Mouse (Mus musculus): ENCODE data around the gene Ctnna3. TPM values are rescaled to one million over a fixed set of nuclear protein-coding genes. Genes with fewer than 3 reads are reported as not detected.
A peak's percentile ranks its signal among the peaks of the same experiment; 100 is the strongest.

Ctnna3 gene
- total and polyA plus RNA-seq, 2 experiments, result 0.09 TPM; not detected in 1

DNA sequence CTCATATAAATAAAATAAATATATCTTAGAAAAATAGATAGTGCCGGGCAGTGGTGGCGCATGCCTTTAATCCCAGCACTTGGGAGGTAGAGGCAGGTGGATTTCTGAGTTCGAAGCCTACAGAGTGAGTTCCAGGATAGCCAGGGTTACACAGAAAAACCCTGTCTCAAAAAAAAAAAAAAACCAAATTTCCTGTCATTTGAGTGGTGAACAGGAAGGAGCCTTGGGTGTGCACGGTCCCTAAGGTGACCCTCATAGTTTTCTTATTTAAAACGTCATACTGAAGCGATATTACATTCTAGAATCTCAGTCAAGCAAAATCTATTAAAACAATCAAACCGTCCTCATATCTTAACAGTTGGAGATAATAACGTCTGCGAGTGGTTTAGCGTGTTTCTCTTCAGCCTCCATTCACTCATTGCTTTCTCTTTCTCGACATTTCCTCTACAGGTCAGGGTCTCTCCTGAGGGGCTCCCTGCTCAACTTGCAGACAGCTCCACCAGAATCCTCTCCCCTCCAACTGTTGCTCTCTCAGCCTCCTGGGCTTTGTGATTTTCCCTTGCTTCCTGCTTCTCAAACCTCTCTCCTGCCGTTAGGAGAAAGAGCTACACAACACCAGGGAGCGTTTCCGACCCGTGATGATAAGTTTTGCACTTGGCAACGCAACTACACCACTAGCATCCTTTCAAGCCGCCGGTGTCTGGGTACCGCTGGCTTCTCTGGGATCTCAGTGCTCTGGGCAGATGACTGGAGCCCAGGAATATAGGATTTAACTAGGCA, 1.5 kb upstream of the Ctnna3 start:
- Histone ChIP-seq H3K27ac (replicated peaks; ENCODE audit: insufficient read depth, low read depth, low read length) (no peak overlapping the region), H3K36me3 (ENCODE audit: control insufficient read depth, insufficient read depth, low read length) (no peaks in the 10 kb centered on the region), H3K4me3 (ENCODE audit: insufficient read depth, low read depth, low read length) (peak overlapping the region; percentile 22; the same call in 1 of the 2 replicates), H3K27me3 (ENCODE audit: control insufficient read depth, insufficient read depth, low read length) (no peaks in the 10 kb centered on the region), H3K4me1 (ENCODE audit: control insufficient read depth, insufficient read depth, low read length) (peaks cover 3% of the 10 kb centered on the region), H3K9ac (ENCODE audit: low read depth, low read length) (no peak overlapping the region; the same call in 1 of the 2 replicates), H3K79me2 (ENCODE audit: control insufficient read depth, insufficient read depth, low read length) (no peaks in the 10 kb centered on the region)
- 30% methylated on average over 19 of the region's 19 CpGs for WGBS
- no peak for DNase-seq (ENCODE audit: extremely low read depth, low read depth, low spot score)
- no peak for TF ChIP-seq CTCF (IDR thresholded peaks at IDR 0.05; ENCODE audit: low read depth, low read length)
- TF ChIP-seq POLR2A (IDR thresholded peaks at IDR 0.05; ENCODE audit: extremely low read depth, insufficient read depth, low read length), result no peak

DNA sequence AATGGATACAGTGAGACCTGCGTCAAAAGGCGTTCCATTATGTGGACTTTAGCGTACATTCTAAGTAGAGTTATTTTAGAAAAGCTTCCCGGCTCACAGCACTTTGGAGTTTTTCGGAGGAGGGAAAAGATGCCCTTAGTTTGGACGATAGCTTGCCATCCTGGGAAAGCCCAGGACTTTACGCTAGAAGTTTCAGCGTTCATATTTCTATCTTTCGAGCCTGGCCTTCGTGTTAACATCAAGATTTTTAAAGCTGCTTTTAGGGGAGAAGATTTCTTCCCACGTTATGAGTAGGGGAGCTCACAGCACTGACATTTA, 916 bp upstream of the Ctnna3 start:
- Histone ChIP-seq H3K79me2 (ENCODE audit: control insufficient read depth, insufficient read depth, low read length) (no peaks in the 10 kb centered on the region), H3K27me3 (ENCODE audit: control insufficient read depth, insufficient read depth, low read length) (no peaks in the 10 kb centered on the region), H3K27ac (replicated peaks; ENCODE audit: insufficient read depth, low read depth, low read length) (no peak overlapping the region), H3K36me3 (ENCODE audit: control insufficient read depth, insufficient read depth, low read length) (no peaks in the 10 kb centered on the region), H3K4me3 (ENCODE audit: insufficient read depth, low read depth, low read length) (peak overlapping the region; percentile 22), H3K4me1 (ENCODE audit: control insufficient read depth, insufficient read depth, low read length) (peaks cover 3% of the 10 kb centered on the region), H3K9ac (ENCODE audit: low read depth, low read length) (no peak overlapping the region; the same call in 1 of the 2 replicates)
- no peak for DNase-seq (ENCODE audit: extremely low read depth, low read depth, low spot score)
- 2% methylated on average over 11 of the region's 11 CpGs for WGBS
- TF ChIP-seq POLR2A (IDR thresholded peaks at IDR 0.05; ENCODE audit: extremely low read depth, insufficient read depth, low read length) (no peak), CTCF (IDR thresholded peaks at IDR 0.05; ENCODE audit: low read depth, low read length) (no peak)

DNA sequence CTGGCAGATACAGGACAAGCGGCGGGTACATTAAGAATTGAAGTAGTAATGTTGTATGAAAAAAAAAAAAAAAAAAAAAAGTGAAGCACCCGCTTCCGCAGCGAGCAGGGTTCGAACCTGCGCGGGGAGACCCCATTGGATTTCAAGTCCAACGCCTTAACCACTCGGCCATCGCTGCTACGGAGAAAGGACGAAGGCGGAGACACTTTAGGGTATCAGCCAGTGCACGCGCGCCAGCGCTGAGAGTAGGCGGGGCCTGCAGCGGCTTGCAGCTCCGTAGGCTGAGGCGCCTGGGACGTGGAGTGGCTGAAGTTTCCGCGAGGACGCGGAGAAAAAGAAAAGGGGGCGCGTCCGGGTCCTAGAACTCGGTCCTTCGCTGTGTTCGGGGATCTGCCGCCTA, 518 bp upstream of the Ctnna3 start:
- TF ChIP-seq CTCF (IDR thresholded peaks at IDR 0.05; ENCODE audit: low read depth, low read length) (no peak), POLR2A (IDR thresholded peaks at IDR 0.05; ENCODE audit: extremely low read depth, insufficient read depth, low read length) (no peak)
- no peaks in the 10 kb centered on the region for H3K36me3 ChIP-seq (ENCODE audit: control insufficient read depth, insufficient read depth, low read length)
- peak; percentile 83 for DNase-seq (ENCODE audit: extremely low read depth, low read depth, low spot score)
- 0 out of 2 replicates have a peak overlapping the region, but pooled peaks have one; percentile 2 for H3K27ac ChIP-seq (replicated peaks; ENCODE audit: insufficient read depth, low read depth, low read length)
- H3K4me3 ChIP-seq (ENCODE audit: insufficient read depth, low read depth, low read length), result peak overlapping the region; percentile 74
- peaks cover 3% of the 10 kb centered on the region for H3K4me1 ChIP-seq (ENCODE audit: control insufficient read depth, insufficient read depth, low read length)
- H3K27me3 ChIP-seq (ENCODE audit: control insufficient read depth, insufficient read depth, low read length), result no peaks in the 10 kb centered on the region
- H3K79me2 ChIP-seq (ENCODE audit: control insufficient read depth, insufficient read depth, low read length), result no peaks in the 10 kb centered on the region
- WGBS, result under 1% methylated on average over 34 of the region's 34 CpGs
- peak overlapping the region; percentile 70 for H3K9ac ChIP-seq (ENCODE audit: low read depth, low read length)

DNA sequence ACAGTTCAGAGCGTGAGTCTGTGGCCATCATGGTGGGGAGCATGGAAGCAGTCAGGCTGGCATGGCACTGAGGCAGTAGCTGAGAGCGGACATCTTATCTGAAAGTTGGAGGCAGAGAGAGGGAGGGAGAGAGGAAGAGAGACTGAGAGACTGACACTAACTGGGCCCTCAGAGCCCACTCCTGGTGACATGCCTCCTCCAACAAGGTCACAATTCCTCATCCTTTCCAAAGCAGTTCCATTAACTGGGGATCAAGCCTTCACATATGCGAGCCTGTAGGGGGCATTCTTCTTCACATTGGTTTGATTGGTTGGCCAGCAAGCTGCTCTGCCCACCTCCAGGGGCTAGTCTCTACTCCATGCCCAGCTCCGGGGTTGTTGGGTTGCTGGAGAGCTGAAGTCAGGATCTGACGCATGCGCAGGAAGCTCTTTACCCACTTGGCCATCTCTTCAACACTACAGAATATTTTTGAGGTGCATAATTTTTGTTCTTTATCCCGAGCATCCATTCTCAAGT, 1.4 kb downstream of the Ctnna3 start:
- H3K4me1 ChIP-seq (ENCODE audit: control insufficient read depth, insufficient read depth, low read length), result peaks cover 3% of the 10 kb centered on the region
- DNase-seq (ENCODE audit: extremely low read depth, low read depth, low spot score), result no peak
- no peak overlapping the region for H3K9ac ChIP-seq (ENCODE audit: low read depth, low read length)
- H3K27ac ChIP-seq (replicated peaks; ENCODE audit: insufficient read depth, low read depth, low read length), result no peak overlapping the region
- 95% methylated on average over 7 of the region's 7 CpGs for WGBS
- TF ChIP-seq POLR2A (IDR thresholded peaks at IDR 0.05; ENCODE audit: extremely low read depth, insufficient read depth, low read length), result no peak
- no peak for TF ChIP-seq CTCF (IDR thresholded peaks at IDR 0.05; ENCODE audit: low read depth, low read length)
- H3K27me3 ChIP-seq (ENCODE audit: control insufficient read depth, insufficient read depth, low read length), result no peaks in the 10 kb centered on the region
- no peak overlapping the region for H3K4me3 ChIP-seq (ENCODE audit: insufficient read depth, low read depth, low read length)
- H3K79me2 ChIP-seq (ENCODE audit: control insufficient read depth, insufficient read depth, low read length), result no peaks in the 10 kb centered on the region
- H3K36me3 ChIP-seq (ENCODE audit: control insufficient read depth, insufficient read depth, low read length), result no peaks in the 10 kb centered on the region

DNA sequence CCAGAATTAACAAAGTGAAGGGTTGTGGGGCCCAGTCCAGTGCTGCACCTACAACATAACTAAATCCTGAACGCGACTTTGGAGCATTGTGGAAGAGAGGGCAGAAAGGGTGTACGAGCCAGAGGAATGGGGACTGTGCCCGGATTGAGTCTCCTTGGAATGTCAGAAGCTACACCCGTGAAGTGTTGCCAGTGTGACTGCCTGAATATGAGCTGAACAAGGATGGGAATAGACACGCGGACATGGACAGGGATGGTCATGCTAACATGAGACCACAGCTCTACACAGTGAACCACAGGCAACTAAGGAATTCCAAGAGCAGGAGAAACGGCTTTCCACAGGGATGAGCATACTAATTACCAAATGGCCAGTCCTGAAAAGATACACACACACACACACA, 2.2 kb downstream of the Ctnna3 start:
- DNase-seq (ENCODE audit: extremely low read depth, low read depth, low spot score), result no peak
- Histone ChIP-seq H3K9ac (ENCODE audit: low read depth, low read length) (no peak overlapping the region), H3K36me3 (ENCODE audit: control insufficient read depth, insufficient read depth, low read length) (no peaks in the 10 kb centered on the region), H3K4me3 (ENCODE audit: insufficient read depth, low read depth, low read length) (no peak overlapping the region), H3K4me1 (ENCODE audit: control insufficient read depth, insufficient read depth, low read length) (peaks cover 3% of the 10 kb centered on the region), H3K27me3 (ENCODE audit: control insufficient read depth, insufficient read depth, low read length) (no peaks in the 10 kb centered on the region), H3K79me2 (ENCODE audit: control insufficient read depth, insufficient read depth, low read length) (no peaks in the 10 kb centered on the region), H3K27ac (replicated peaks; ENCODE audit: insufficient read depth, low read depth, low read length) (no peak overlapping the region)
- TF ChIP-seq POLR2A (IDR thresholded peaks at IDR 0.05; ENCODE audit: extremely low read depth, insufficient read depth, low read length) (no peak), CTCF (IDR thresholded peaks at IDR 0.05; ENCODE audit: low read depth, low read length) (no peak)
- 95% methylated on average over 8 of the region's 8 CpGs for WGBS

DNA sequence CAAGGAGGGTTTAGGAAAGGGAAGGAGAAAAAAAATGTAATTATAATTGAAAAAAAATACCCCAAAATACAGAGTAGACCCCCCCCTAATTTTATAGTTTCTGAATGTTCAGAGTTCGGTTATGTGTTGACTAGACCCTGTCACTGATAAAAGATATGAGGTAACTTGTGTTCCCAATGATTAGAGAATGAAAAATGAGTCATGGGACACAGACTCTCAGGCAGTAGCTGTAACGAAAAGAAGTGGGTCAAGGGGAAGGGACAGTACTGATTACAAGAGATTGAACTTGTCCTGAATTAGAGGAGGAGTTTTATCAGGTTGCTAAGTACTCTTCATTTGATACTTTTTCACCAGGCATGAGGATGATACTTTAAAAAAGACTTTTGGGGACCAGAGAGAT, 3.0 kb downstream of the Ctnna3 start:
- H3K9ac ChIP-seq (ENCODE audit: low read depth, low read length), result no peak overlapping the region
- H3K27me3 ChIP-seq (ENCODE audit: control insufficient read depth, insufficient read depth, low read length), result no peaks in the 10 kb centered on the region
- H3K79me2 ChIP-seq (ENCODE audit: control insufficient read depth, insufficient read depth, low read length), result no peaks in the 10 kb centered on the region
- DNase-seq (ENCODE audit: extremely low read depth, low read depth, low spot score), result no peak
- 66% methylated on average over 2 of the region's 2 CpGs for WGBS
- H3K4me3 ChIP-seq (ENCODE audit: insufficient read depth, low read depth, low read length), result no peak overlapping the region
- H3K27ac ChIP-seq (replicated peaks; ENCODE audit: insufficient read depth, low read depth, low read length), result no peak overlapping the region
- no peak for TF ChIP-seq POLR2A (IDR thresholded peaks at IDR 0.05; ENCODE audit: extremely low read depth, insufficient read depth, low read length)
- no peak for TF ChIP-seq CTCF (IDR thresholded peaks at IDR 0.05; ENCODE audit: low read depth, low read length)
- no peaks in the 10 kb centered on the region for H3K36me3 ChIP-seq (ENCODE audit: control insufficient read depth, insufficient read depth, low read length)
- H3K4me1 ChIP-seq (ENCODE audit: control insufficient read depth, insufficient read depth, low read length), result peaks cover 3% of the 10 kb centered on the region
